Mouse (Mus musculus): ENCODE measurements at regions not wholly inside any gene's neighbourhood (a gene's known extent, or its start where the extent isn't known, plus 50 kb on each side); places are given as distances from the start of the nearest gene placed in this dataset.

GRCm38 (mm10) chr1:190383256-190383838 lies 212.8 kb upstream of the Prox1 start:
- Histone ChIP-seq H3K4me2 (ENCODE audit: low read length) (no peak overlapping the region), H3K27me3 (replicated peaks; ENCODE audit: control insufficient read depth, insufficient read depth, low read length) (peaks cover 13% of the 10 kb centered on the region; the same call in 1 of the 2 replicates), H3K9me3 (replicated peaks; ENCODE audit: control insufficient read depth, low read length) (no peaks in the 10 kb centered on the region), H3K9ac (ENCODE audit: low read length) (no peak overlapping the region), H3K36me3 (ENCODE audit: control insufficient read depth, insufficient read depth, low read length) (no peaks in the 10 kb centered on the region), H3K4me1 (ENCODE audit: control insufficient read depth, insufficient read depth, low read length) (0 out of 2 replicates have a peak, but pooled peaks cover 2% of the 10 kb centered on the region), H3K27ac (ENCODE audit: low read depth, low read length) (no peak overlapping the region), H3K4me3 (ENCODE audit: low read depth, low read length) (no peak overlapping the region)
- 86% methylated on average over 10 of the region's 10 CpGs for WGBS
- DNase-seq (ENCODE audit: low spot score) (no peak), ATAC-seq (no peak)

GRCm38 (mm10) chr1:190380151-190380550 lies 209.6 kb upstream of the Prox1 start:
- DNase-seq (ENCODE audit: low spot score) (no peak), ATAC-seq (no peak)
- Histone ChIP-seq H3K4me3 (ENCODE audit: low read depth, low read length) (no peak overlapping the region), H3K4me2 (ENCODE audit: low read length) (no peak overlapping the region), H3K4me1 (ENCODE audit: control insufficient read depth, insufficient read depth, low read length) (peaks cover 5% of the 10 kb centered on the region; the same call in 1 of the 2 replicates), H3K27ac (ENCODE audit: low read depth, low read length) (no peak overlapping the region), H3K36me3 (ENCODE audit: control insufficient read depth, insufficient read depth, low read length) (no peaks in the 10 kb centered on the region), H3K27me3 (replicated peaks; ENCODE audit: control insufficient read depth, insufficient read depth, low read length) (0 out of 2 replicates have a peak, but pooled peaks cover 3% of the 10 kb centered on the region), H3K9me3 (replicated peaks; ENCODE audit: control insufficient read depth, low read length) (no peaks in the 10 kb centered on the region), H3K9ac (ENCODE audit: low read length) (no peak overlapping the region)
- 72% methylated on average over 10 of the region's 10 CpGs for WGBS

GRCm38 (mm10) chr1:190375160-190375880 lies 204.8 kb upstream of the Prox1 start:
- WGBS = 21% methylated on average over 22 of the region's 22 CpGs
- no peak overlapping the region for H3K9ac ChIP-seq (ENCODE audit: low read length)
- H3K4me1 ChIP-seq (ENCODE audit: control insufficient read depth, insufficient read depth, low read length) = peaks cover 6% of the 10 kb centered on the region
- no peaks in the 10 kb centered on the region for H3K36me3 ChIP-seq (ENCODE audit: control insufficient read depth, insufficient read depth, low read length)
- peak; percentile 59 for DNase-seq (ENCODE audit: low spot score)
- ATAC-seq = 0 out of 2 replicates have a peak, but pooled peaks have one; percentile 37
- H3K9me3 ChIP-seq (replicated peaks; ENCODE audit: control insufficient read depth, low read length) = no peaks in the 10 kb centered on the region
- peak overlapping the region; percentile 16 for H3K4me2 ChIP-seq (ENCODE audit: low read length)
- H3K27ac ChIP-seq (ENCODE audit: low read depth, low read length) = no peak overlapping the region
- H3K27me3 ChIP-seq (replicated peaks; ENCODE audit: control insufficient read depth, insufficient read depth, low read length) = 0 out of 2 replicates have a peak, but pooled peaks cover 3% of the 10 kb centered on the region
- no peak overlapping the region for H3K4me3 ChIP-seq (ENCODE audit: low read depth, low read length)

DNA sequence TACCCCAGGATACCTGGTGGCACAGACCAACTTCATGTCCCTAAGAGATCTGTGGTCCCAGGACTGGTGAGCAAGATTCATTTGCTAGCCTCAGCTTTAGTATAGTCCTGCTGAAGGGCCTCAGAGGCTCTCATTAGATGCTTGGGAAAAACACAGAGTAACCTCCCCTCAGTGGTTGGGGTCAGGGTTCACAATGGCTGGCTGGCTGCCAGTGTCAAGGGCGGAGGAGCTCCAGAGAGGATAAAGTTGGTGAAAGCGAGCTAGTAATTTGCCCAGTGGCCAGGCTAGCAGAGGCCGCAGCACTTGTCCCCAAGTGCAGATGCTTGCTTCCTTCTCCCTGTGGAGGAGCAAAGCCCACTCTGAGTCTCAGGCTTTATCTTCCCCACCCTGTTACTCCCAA lies 203.8 kb upstream of the Prox1 start:
- DNase-seq (ENCODE audit: low spot score) (no peak), ATAC-seq (peak; percentile 46; the same call in 1 of the 2 replicates)
- H3K4me3 ChIP-seq (ENCODE audit: low read depth, low read length) = no peak overlapping the region
- WGBS = 29% methylated on average over 3 of the region's 3 CpGs
- no peak overlapping the region for H3K27ac ChIP-seq (ENCODE audit: low read depth, low read length)
- 0 out of 2 replicates have a peak, but pooled peaks cover 3% of the 10 kb centered on the region for H3K27me3 ChIP-seq (replicated peaks; ENCODE audit: control insufficient read depth, insufficient read depth, low read length)
- H3K9me3 ChIP-seq (replicated peaks; ENCODE audit: control insufficient read depth, low read length) = no peaks in the 10 kb centered on the region
- H3K4me1 ChIP-seq (ENCODE audit: control insufficient read depth, insufficient read depth, low read length) = peaks cover 6% of the 10 kb centered on the region
- no peak overlapping the region for H3K4me2 ChIP-seq (ENCODE audit: low read length)
- H3K36me3 ChIP-seq (ENCODE audit: control insufficient read depth, insufficient read depth, low read length) = no peaks in the 10 kb centered on the region
- no peak overlapping the region for H3K9ac ChIP-seq (ENCODE audit: low read length)

- H3K36me3 ChIP-seq (ENCODE audit: control insufficient read depth, insufficient read depth, low read length) = no peaks in the 10 kb centered on the region
- no peak overlapping the region for H3K9ac ChIP-seq (ENCODE audit: low read length)
- DNase-seq (ENCODE audit: low spot score) = no peak
- WGBS = 25% methylated on average over 8 of the region's 8 CpGs
- H3K27ac ChIP-seq (ENCODE audit: low read depth, low read length) = no peak overlapping the region
- no peaks in the 10 kb centered on the region for H3K27me3 ChIP-seq (replicated peaks; ENCODE audit: control insufficient read depth, insufficient read depth, low read length)
- ATAC-seq = no peak
- H3K4me3 ChIP-seq (ENCODE audit: low read depth, low read length) = no peak overlapping the region
- no peaks in the 10 kb centered on the region for H3K9me3 ChIP-seq (replicated peaks; ENCODE audit: control insufficient read depth, low read length)
- peaks cover 3% of the 10 kb centered on the region; the same call in 1 of the 2 replicates for H3K4me1 ChIP-seq (ENCODE audit: control insufficient read depth, insufficient read depth, low read length)
- H3K4me2 ChIP-seq (ENCODE audit: low read length) = no peak overlapping the region
Observed at GRCm38 (mm10) chr1:190366631-190367030, 196.1 kb upstream of the Prox1 start.

GRCm38 (mm10) chr1:190365126-190365525 lies 194.6 kb upstream of the Prox1 start:
- no peak overlapping the region for H3K4me2 ChIP-seq (ENCODE audit: low read length)
- H3K27ac ChIP-seq (ENCODE audit: low read depth, low read length) = no peak overlapping the region
- H3K4me1 ChIP-seq (ENCODE audit: control insufficient read depth, insufficient read depth, low read length) = peaks cover 3% of the 10 kb centered on the region; the same call in 1 of the 2 replicates
- H3K27me3 ChIP-seq (replicated peaks; ENCODE audit: control insufficient read depth, insufficient read depth, low read length) = no peaks in the 10 kb centered on the region
- no peak for ATAC-seq
- no peak overlapping the region for H3K9ac ChIP-seq (ENCODE audit: low read length)
- no peaks in the 10 kb centered on the region for H3K9me3 ChIP-seq (replicated peaks; ENCODE audit: control insufficient read depth, low read length)
- no peak for DNase-seq (ENCODE audit: low spot score)
- WGBS = 86% methylated on average over 11 of the region's 11 CpGs
- H3K4me3 ChIP-seq (ENCODE audit: low read depth, low read length) = no peak overlapping the region
- no peaks in the 10 kb centered on the region for H3K36me3 ChIP-seq (ENCODE audit: control insufficient read depth, insufficient read depth, low read length)

DNA sequence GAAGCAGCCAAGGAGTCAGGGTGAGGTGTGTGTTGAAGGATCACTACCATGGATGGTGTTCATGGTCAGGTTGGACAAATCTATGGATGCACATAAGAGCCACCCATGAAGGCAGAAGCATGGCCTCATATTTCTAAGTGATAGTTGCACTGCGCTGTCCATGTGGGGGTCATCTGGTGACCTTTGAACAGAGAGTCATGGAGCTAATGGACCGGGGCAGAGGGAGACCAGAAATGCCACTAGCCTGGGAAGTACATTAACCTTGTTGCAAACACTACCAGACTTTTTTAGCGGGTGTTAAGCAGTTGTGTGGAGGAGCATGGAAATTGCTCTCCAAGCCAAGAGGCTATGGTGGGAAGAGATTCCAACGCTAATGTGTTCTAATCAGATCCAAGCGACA lies 190.1 kb upstream of the Prox1 start:
- DNase-seq (ENCODE audit: low spot score) (no peak), ATAC-seq (no peak)
- 96% methylated on average over 5 of the region's 5 CpGs for WGBS
- Histone ChIP-seq H3K4me2 (ENCODE audit: low read length) (no peak overlapping the region), H3K4me3 (ENCODE audit: low read depth, low read length) (no peak overlapping the region), H3K36me3 (ENCODE audit: control insufficient read depth, insufficient read depth, low read length) (no peaks in the 10 kb centered on the region), H3K4me1 (ENCODE audit: control insufficient read depth, insufficient read depth, low read length) (no peaks in the 10 kb centered on the region), H3K27me3 (replicated peaks; ENCODE audit: control insufficient read depth, insufficient read depth, low read length) (no peaks in the 10 kb centered on the region), H3K9ac (ENCODE audit: low read length) (no peak overlapping the region), H3K27ac (ENCODE audit: low read depth, low read length) (no peak overlapping the region), H3K9me3 (replicated peaks; ENCODE audit: control insufficient read depth, low read length) (no peaks in the 10 kb centered on the region)

GRCm38 (mm10) chr1:190357779-190358178 lies 187.3 kb upstream of the Prox1 start:
- Histone ChIP-seq H3K9ac (ENCODE audit: low read length) (no peak overlapping the region), H3K27ac (ENCODE audit: low read depth, low read length) (no peak overlapping the region), H3K4me1 (ENCODE audit: control insufficient read depth, insufficient read depth, low read length) (no peaks in the 10 kb centered on the region), H3K4me3 (ENCODE audit: low read depth, low read length) (no peak overlapping the region), H3K9me3 (replicated peaks; ENCODE audit: control insufficient read depth, low read length) (no peaks in the 10 kb centered on the region), H3K27me3 (replicated peaks; ENCODE audit: control insufficient read depth, insufficient read depth, low read length) (no peaks in the 10 kb centered on the region), H3K4me2 (ENCODE audit: low read length) (no peak overlapping the region), H3K36me3 (ENCODE audit: control insufficient read depth, insufficient read depth, low read length) (no peaks in the 10 kb centered on the region)
- DNase-seq (ENCODE audit: low spot score) = no peak
- no peak for ATAC-seq
- 83% methylated on average over 5 of the region's 5 CpGs for WGBS

- Histone ChIP-seq H3K9ac (ENCODE audit: low read length) (no peak overlapping the region), H3K4me2 (ENCODE audit: low read length) (no peak overlapping the region), H3K27me3 (replicated peaks; ENCODE audit: control insufficient read depth, insufficient read depth, low read length) (peaks cover 5% of the 10 kb centered on the region; the same call in 1 of the 2 replicates), H3K4me1 (ENCODE audit: control insufficient read depth, insufficient read depth, low read length) (no peaks in the 10 kb centered on the region), H3K27ac (ENCODE audit: low read depth, low read length) (no peak overlapping the region), H3K9me3 (replicated peaks; ENCODE audit: control insufficient read depth, low read length) (no peaks in the 10 kb centered on the region), H3K36me3 (ENCODE audit: control insufficient read depth, insufficient read depth, low read length) (no peaks in the 10 kb centered on the region), H3K4me3 (ENCODE audit: low read depth, low read length) (no peak overlapping the region)
- DNase-seq (ENCODE audit: low spot score) = no peak
- WGBS = 73% methylated on average over 5 of the region's 5 CpGs
- no peak for ATAC-seq
Observed at GRCm38 (mm10) chr1:190347610-190348009, 177.1 kb upstream of the Prox1 start.

All from forebrain, embryonic 14.5 days (tissue).